Mouse (Mus musculus) ES-Bruce4 (cell line): ENCODE measurements around the gene 1700057G04Rik. TPM values are rescaled to one million over a fixed set of nuclear protein-coding genes. Genes with fewer than 3 reads are reported as not detected.
"Not testable (repeated sequence)": the region's sequence is repeated elsewhere in the genome, so short reads cannot be mapped to it uniquely, and the experiment has no call there.

Source experiments
- H3K27ac ChIP-seq: 2 replicates; pipeline ENCODE4 v1.5.1; 2012; ENCODE audit warnings: low read length, inconsistent platforms; ENCODE audit not compliant: insufficient read depth
- H3K27me3 ChIP-seq: 2 replicates; pipeline ENCODE4 v1.6.1; 2012; ENCODE audit warnings: mild to moderate bottlenecking, low read length, inconsistent platforms; ENCODE audit not compliant: control insufficient read depth, poor library complexity, insufficient read depth, severe bottlenecking
- H3K36me3 ChIP-seq: 2 replicates; pipeline ENCODE4 v1.6.1; 2012; ENCODE audit warnings: inconsistent platforms, mild to moderate bottlenecking, low read length, moderate library complexity; ENCODE audit not compliant: control insufficient read depth, poor library complexity, insufficient read depth, severe bottlenecking
- H3K4me1 ChIP-seq: one replicate; pipeline ENCODE4 v1.8.1; 2011; ENCODE audit warnings: low read length; ENCODE audit not compliant: control insufficient read depth, insufficient read depth
- H3K4me3 ChIP-seq: 2 replicates; pipeline ENCODE4 v1.5.1; 2011; ENCODE audit warnings: low read depth, mild to moderate bottlenecking, low read length
- H3K9ac ChIP-seq: 2 replicates; pipeline ENCODE4 v1.6.1; 2012; ENCODE audit warnings: low read depth, mild to moderate bottlenecking, inconsistent platforms; ENCODE audit not compliant: poor library complexity, severe bottlenecking
- H3K9me3 ChIP-seq: replicated peaks from 2 replicates; pipeline ENCODE4 v1.6.1; 2012; ENCODE audit warnings: mild to moderate bottlenecking, low read length, inconsistent platforms; ENCODE audit not compliant: control insufficient read depth, poor library complexity, insufficient read depth, severe bottlenecking
- CTCF ChIP-seq: IDR thresholded peaks from one replicate; pipeline ENCODE4 v1.8.1; 2011; ENCODE audit warnings: low read depth, low read length
- EP300 ChIP-seq: IDR thresholded peaks from 2 replicates; pipeline ENCODE4 v1.6.1; 2011; ENCODE audit warnings: low read depth, low read length; ENCODE audit not compliant: insufficient read depth
- POLR2A ChIP-seq: IDR thresholded peaks from one replicate; pipeline ENCODE4 v1.8.1; 2011; ENCODE audit warnings: low read length; ENCODE audit not compliant: insufficient read depth
- polyA plus RNA-seq: library from polyadenylated mRNA; stranded (reverse); fragments of >200 nt; gene quantifications from 2 replicates; pipeline ENCODE4 v1.2.4, GENCODE M21; 2011; ENCODE audit warnings: low read depth; ENCODE audit not compliant: missing spikeins, insufficient read depth, insufficient read length

1700057G04Rik gene
- polyA plus RNA-seq, 1 experiment, result not detected

GRCm38 (mm10) chr9:92316791-92317190, 7.6 kb downstream of the 1700057G04Rik start:
- TF ChIP-seq POLR2A, result no peak
- TF ChIP-seq EP300, result no peak
- no peak for TF ChIP-seq CTCF

DNA sequence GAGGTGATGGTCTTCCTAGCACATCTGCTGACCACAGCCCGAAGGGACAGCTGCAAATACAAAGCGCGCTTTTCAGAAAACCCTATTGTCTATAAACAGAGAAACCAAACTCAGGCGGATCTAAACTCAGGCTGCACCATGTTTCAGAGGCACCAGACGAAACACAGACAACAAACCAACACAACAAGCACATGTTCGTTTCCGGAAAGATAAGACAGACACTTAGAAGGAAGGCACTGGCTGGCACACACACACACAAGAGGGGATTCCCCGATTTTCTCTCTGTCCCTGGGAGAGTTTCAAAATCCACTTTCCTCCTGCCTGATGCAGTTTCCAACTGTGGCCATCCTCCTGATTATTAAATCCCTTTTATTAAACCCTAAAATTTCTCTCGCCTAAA, 16.8 kb downstream of the 1700057G04Rik start:
- H3K9me3 ChIP-seq, H3K27me3 ChIP-seq, H3K36me3 ChIP-seq, H3K4me3 ChIP-seq, H3K4me1 ChIP-seq, H3K27ac ChIP-seq, H3K9ac ChIP-seq: not testable (repeated sequence)

More at GRCm38 (mm10) chr9:92316791-92317190, 7.6 kb downstream of the 1700057G04Rik start:
- no peaks in the 10 kb centered on the region for H3K9me3 ChIP-seq
- H3K27ac ChIP-seq, result no peak overlapping the region
- no peaks in the 10 kb centered on the region for H3K4me1 ChIP-seq
- no peaks in the 10 kb centered on the region for H3K27me3 ChIP-seq
- H3K4me3 ChIP-seq, result no peak overlapping the region
- H3K9ac ChIP-seq, result no peak overlapping the region
- H3K36me3 ChIP-seq, result no peaks in the 10 kb centered on the region

DNA sequence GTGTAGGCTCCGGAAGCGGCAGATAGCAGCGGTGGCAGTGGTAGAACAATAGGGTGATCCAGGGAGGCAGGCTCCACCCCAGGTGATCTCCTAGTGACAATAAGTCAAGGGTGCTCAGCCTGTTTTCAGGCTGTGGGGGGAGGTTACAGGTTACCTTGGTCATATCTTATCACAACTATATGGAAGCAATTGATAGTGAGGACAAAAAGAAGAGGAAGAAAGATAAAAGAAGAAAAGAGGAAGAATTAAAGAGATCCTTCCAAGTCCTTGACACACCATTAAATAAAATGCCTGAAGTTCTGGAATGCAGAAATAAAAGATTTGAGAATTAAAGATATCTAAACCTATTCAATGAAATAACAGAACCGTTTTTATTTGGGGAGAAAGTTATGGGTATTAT, 17.6 kb downstream of the 1700057G04Rik start:
- H3K27ac ChIP-seq, result no peak overlapping the region
- H3K9me3 ChIP-seq, result no peaks in the 10 kb centered on the region
- peaks cover 1% of the 10 kb centered on the region for H3K4me1 ChIP-seq
- no peak for TF ChIP-seq EP300
- no peak for TF ChIP-seq POLR2A
- TF ChIP-seq CTCF, result no peak
- H3K9ac ChIP-seq, result no peak overlapping the region
- no peak overlapping the region for H3K4me3 ChIP-seq
- no peaks in the 10 kb centered on the region for H3K36me3 ChIP-seq
- no peaks in the 10 kb centered on the region for H3K27me3 ChIP-seq

DNA sequence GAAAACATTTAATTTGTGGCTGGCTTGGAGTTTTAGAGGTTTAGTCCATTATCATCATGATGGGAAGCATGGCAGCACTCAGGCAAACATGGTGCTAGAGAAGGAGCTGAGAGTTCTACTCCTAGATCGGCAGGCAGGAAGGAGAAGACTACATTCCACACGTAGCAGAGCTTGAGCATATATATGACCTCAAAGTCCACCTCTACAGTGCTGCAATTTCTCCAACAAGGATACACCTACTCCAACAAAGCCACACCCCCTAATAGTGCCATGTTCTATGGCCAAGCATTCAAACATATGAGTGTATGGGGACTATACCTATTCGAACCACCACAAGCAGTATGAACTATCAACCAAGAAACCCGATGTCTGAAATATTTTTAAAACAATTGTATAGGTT, 22.2 kb downstream of the 1700057G04Rik start:
- no peak overlapping the region for H3K9ac ChIP-seq
- H3K4me3 ChIP-seq, result no peak overlapping the region
- no peak for TF ChIP-seq CTCF
- TF ChIP-seq EP300, result no peak
- no peak for TF ChIP-seq POLR2A
- H3K4me1 ChIP-seq, result no peaks in the 10 kb centered on the region
- H3K9me3 ChIP-seq, result no peaks in the 10 kb centered on the region
- no peaks in the 10 kb centered on the region for H3K27me3 ChIP-seq
- no peak overlapping the region for H3K27ac ChIP-seq
- no peaks in the 10 kb centered on the region for H3K36me3 ChIP-seq

DNA sequence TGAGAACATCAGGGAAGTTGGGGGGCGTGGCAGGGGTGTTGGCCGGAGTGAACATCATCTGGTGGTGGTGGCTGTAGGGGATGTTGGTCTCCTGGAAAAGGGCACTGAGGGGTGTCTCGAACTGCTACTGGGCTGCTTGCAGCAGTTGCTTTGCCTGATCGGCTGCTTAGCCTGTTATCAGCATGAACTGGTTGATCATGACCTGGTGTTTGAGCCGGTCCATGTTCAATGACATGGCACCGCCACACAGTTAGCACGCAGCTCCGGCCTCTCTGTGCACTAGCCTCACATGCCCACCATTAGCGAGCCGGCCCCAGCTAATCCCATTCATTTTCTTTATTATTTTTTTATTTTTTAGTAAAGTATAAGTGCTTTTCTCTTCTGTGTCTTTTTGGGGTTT, 25.7 kb downstream of the 1700057G04Rik start:
- H3K9ac ChIP-seq, result no peak overlapping the region
- no peaks in the 10 kb centered on the region for H3K27me3 ChIP-seq
- H3K9me3 ChIP-seq, result no peaks in the 10 kb centered on the region
- H3K4me3 ChIP-seq, result no peak overlapping the region
- H3K36me3 ChIP-seq, result no peaks in the 10 kb centered on the region
- no peaks in the 10 kb centered on the region for H3K4me1 ChIP-seq
- H3K27ac ChIP-seq, result no peak overlapping the region
- TF ChIP-seq CTCF, result no peak

GRCm38 (mm10) chr9:92335277-92335818, 26.2 kb downstream of the 1700057G04Rik start:
- TF ChIP-seq EP300, result no peak
- TF ChIP-seq POLR2A, result no peak
- TF ChIP-seq CTCF, result no peak
- no peak overlapping the region for H3K27ac ChIP-seq
- no peaks in the 10 kb centered on the region for H3K27me3 ChIP-seq
- H3K4me1 ChIP-seq, result no peaks in the 10 kb centered on the region
- H3K9ac ChIP-seq, result no peak overlapping the region
- H3K36me3 ChIP-seq, result no peaks in the 10 kb centered on the region
- no peaks in the 10 kb centered on the region for H3K9me3 ChIP-seq
- H3K4me3 ChIP-seq, result no peak overlapping the region

DNA sequence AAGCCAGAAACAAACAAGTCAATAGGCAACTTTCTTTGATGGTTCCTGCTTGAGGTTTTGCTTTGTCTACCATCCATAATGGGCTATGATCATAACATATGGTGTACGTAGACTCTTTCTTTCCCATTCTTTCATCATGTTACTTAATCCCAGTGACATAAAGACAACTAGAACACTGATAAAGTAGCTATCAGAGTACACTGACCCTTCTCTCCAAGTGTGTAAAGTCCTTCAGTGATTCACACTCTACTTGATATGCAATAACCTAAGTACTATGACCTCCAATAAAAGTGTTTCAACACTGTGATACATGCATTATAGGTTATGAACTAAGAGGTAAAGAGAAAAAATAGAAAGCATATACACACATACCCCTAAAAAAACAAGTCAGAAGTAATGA, 27.9 kb downstream of the 1700057G04Rik start:
- no peak for TF ChIP-seq POLR2A
- TF ChIP-seq CTCF, result no peak
- TF ChIP-seq EP300, result no peak

More for the DNA sequence above, 27.9 kb downstream of the 1700057G04Rik start:
- Histone ChIP-seq H3K4me1 (no peaks in the 10 kb centered on the region), H3K9me3 (no peaks in the 10 kb centered on the region), H3K4me3 (no peak overlapping the region), H3K27ac (no peak overlapping the region), H3K27me3 (no peaks in the 10 kb centered on the region), H3K36me3 (no peaks in the 10 kb centered on the region), H3K9ac (no peak overlapping the region)
